Mouse (Mus musculus): ENCODE results near the gene Itpkb. TPM values are rescaled to one million over a fixed set of nuclear protein-coding genes. Genes with fewer than 3 reads are reported as not detected.
"Not testable (repeated sequence)": the region's sequence is repeated elsewhere in the genome, so short reads cannot be mapped to it uniquely, and the experiment has no call there.

Itpkb gene
- polyA plus RNA-seq, 1 experiment from 2014 or later: 17.6 TPM

DNA sequence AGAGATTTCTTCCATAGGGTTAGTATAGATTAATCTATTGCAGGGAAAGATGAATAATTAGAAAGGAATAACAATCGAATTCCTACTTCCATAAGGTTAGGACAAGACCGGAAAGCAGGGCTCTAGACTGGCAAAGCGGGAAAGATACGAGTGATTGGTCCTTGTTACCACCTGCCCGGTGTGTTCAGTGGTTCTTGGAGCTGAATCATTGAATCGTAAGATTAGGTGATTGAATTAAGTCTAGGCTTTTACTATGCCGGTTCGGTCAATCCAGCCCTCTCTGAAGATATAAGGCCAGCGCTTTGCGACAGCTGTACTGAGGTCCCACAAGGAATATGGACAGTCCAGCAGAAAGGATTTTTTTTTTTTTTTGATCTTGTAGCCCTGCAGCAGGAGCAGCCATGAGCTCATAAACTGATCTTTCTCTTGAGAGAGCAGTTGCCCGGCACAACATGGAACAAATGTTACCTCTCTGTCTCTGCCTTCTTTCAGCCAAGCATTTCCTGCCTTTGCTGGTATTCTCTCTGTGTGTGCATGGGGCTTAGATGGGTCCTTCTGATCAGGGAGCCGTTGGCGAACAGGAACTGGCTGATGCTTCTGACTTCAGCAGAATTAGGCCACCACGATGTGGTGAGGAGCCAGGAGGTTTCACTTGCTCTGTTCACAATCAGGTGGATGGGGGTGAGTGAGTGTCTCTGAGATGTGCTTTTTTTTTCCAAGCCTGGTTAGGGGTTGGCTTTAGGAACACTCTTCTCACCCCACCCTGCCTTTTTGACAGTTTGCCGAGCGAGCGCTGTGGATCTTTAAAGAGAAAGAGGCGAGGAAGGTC is 35.9 kb downstream of the Itpkb start:
- DNase-seq (ENCODE audit: low spot score): peak; percentile 84

DNA sequence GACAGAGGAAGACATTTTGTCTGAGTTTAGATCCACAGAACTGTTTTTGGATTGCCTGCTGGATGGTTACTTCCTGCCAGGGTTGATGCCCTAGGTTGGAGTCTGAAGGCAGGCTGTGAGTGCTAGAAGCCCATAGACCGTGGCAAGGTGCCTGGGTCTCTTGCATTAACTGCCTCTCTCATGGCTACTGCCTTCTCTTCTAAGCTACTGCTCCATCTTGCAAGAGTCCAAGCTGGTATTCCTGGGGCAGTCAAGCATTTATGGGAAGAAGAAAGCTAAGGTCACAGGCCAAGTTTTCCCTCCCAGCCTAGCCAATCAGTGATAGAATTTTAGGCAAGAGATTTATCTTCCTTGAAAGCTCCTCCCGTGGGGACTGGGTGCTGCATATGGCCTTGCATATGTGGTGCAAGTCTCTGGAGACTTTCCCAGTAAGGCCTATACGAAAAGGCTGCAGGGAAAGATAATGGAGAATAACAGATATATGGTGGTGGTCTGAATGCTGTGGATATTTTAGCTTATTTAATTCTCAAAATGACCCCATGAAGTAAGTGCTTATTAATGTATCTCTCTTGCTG is 36.8 kb downstream of the Itpkb start:
- peak; percentile 50 for DNase-seq (ENCODE audit: low spot score)

DNA sequence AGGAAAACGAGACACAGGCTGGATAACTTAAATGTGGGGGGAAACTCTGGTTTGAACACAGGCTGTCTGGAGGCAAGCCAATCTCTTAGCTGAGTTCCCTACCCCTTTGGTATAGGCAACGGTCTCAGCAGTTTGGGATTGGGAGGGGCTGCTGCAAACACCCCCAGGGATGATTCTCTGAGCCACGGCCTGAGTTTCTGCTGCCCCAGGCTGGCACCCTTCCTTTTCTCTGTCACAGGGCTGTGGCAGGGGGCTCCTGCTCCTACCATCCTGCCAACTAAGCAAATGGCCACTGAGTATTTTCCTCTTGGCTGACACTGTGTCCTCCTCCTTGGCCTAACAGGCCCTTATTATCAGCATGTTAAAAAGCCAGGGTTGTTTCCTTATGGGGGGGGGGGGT is 37.3 kb downstream of the Itpkb start:
- no peak for DNase-seq (ENCODE audit: low spot score)

- no peak for DNase-seq (ENCODE audit: low spot score)
Measured at GRCm38 (mm10) chr1:180368112-180368511, 37.8 kb downstream of the Itpkb start.

- no peak for DNase-seq (ENCODE audit: low spot score)
Measured at GRCm38 (mm10) chr1:180368646-180369045, 38.4 kb downstream of the Itpkb start.

- no peak for DNase-seq (ENCODE audit: low spot score)
Measured at GRCm38 (mm10) chr1:180370858-180371652, 40.8 kb downstream of the Itpkb start.

DNA sequence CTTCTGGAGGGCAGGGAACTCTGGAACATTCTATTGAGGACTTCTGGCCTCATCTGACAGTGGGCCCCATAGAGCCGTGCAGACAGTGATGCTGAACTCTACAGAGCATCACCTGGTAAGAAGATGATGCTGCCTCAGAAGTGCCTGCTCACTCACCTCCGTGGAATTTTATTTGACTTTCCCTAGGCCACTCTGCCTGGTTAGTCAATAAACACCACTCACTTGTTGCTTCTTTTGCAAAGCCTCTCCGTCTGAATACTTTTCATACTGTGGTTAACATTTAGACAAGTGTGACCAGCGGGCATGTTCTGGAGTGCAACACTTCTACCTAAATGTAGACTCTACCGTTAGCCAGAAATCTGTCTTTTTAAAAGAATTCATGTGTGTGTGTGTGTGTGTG is 42.0 kb downstream of the Itpkb start:
- not testable (repeated sequence) for DNase-seq (ENCODE audit: low spot score)

- DNase-seq (ENCODE audit: low spot score): no peak
Measured at GRCm38 (mm10) chr1:180376598-180376997, 46.3 kb downstream of the Itpkb start.

GRCm38 (mm10) chr1:180379559-180379958 is 49.3 kb downstream of the Itpkb start:
- DNase-seq (ENCODE audit: low spot score): no peak

- no peak for DNase-seq (ENCODE audit: low spot score)
Measured at GRCm38 (mm10) chr1:180382358-180382757, 52.1 kb downstream of the Itpkb start.

- no peak for DNase-seq (ENCODE audit: low spot score)
Measured at GRCm38 (mm10) chr1:180383884-180384283, 53.6 kb downstream of the Itpkb start.

DNA sequence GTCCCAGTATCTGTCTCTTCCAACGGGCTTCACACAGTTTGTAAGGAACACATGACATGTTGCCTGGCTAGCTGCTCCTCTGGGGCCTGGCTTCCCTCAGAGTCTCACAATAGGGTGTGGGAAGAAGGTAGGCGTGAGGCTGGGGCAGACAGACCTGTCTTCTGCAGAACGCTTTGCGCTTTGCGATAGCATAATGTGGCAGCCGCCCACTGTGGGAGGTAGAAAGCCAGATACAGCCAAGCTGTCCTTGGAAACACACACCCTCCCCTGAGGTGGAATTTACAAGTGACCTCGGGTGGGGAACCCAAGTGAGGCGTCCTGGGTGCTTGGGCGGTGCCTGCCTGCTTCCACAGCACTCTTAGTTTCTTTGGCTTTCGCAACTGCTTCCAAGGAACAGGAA is 54.2 kb downstream of the Itpkb start:
- no peak for DNase-seq (ENCODE audit: low spot score)

DNA sequence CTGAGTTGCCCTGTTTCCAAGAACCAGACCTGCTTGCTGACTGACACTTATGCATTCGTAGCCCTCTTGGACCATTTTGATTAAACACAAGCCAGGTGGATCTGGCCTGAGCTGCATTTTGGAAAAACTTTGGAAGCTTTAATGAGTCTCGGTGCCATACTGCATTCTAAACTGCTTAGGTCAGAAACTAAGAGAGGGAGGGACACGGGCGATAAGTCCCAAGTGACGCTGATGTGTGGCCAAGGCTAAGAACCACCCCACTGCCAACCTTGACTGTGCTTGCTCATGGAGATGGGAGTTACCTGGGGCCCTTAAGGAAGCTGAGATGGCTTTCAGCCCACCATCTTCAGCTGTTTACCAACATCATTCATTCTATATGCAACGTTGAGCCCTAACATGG is 55.0 kb downstream of the Itpkb start:
- no peak for DNase-seq (ENCODE audit: low spot score)

GRCm38 (mm10) chr1:180386951-180387749 is 56.9 kb downstream of the Itpkb start:
- DNase-seq (ENCODE audit: low spot score): peak; percentile 97

DNA sequence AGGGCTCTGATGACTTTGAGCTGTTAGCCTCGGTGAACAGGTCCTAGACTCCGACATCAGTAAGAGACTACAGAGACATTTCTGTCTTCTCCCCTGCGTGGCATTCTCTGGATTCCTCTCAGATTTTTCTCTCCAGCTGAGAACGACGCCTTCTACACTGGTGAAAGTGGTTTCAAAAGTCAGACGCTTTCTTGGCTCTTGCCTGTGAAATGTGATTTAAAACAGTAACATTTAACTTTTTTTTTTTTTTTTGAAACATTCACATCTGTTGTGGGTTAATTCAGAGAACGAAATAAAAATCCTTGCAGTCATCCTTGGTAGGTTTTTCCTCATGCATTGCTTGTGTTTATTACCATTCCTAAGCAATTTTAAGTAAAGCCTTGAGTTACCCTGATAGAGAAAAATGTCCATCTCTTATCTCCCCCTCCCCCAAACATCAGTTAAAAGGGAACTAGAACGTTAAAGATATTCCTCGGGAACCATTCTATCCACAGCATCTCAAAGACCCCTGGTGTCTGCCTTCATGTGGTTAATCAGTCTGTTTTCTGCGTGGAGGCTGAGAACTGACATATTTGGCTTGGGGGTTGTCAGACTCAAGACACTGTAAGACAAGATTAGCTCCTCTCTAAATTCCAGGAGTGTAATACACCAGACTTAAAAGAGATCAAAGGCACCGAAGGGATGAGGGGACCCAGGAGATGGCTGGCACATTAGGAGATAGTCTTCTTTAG is 57.6 kb downstream of the Itpkb start:
- DNase-seq (ENCODE audit: low spot score): no peak

DNA sequence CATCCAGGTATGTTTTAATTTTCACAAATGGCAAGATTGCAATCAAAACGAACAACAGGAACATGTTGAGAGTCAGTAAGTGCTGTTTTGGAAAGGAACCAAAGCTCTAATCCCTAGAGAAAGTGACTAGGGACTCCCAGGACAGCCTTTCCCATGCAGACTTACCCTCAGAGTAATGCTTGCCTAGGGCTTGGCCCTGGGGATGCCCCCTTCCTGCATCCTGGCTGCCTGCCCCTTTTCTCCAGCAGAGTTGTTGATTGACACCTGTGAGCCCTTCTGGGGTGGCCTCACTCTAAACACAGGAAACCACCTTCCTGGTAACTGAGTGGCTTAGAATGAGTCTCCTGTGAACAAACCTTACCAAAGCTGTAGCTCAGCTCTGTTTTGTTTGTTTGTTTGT is 58.2 kb downstream of the Itpkb start:
- peak; percentile 78 for DNase-seq (ENCODE audit: low spot score)

- DNase-seq (ENCODE audit: low spot score): not testable (repeated sequence)
Measured at GRCm38 (mm10) chr1:180389213-180389760, 59.0 kb downstream of the Itpkb start.

GRCm38 (mm10) chr1:180390321-180390731 is 60.0 kb downstream of the Itpkb start:
- DNase-seq (ENCODE audit: low spot score): peak; percentile 78

DNA sequence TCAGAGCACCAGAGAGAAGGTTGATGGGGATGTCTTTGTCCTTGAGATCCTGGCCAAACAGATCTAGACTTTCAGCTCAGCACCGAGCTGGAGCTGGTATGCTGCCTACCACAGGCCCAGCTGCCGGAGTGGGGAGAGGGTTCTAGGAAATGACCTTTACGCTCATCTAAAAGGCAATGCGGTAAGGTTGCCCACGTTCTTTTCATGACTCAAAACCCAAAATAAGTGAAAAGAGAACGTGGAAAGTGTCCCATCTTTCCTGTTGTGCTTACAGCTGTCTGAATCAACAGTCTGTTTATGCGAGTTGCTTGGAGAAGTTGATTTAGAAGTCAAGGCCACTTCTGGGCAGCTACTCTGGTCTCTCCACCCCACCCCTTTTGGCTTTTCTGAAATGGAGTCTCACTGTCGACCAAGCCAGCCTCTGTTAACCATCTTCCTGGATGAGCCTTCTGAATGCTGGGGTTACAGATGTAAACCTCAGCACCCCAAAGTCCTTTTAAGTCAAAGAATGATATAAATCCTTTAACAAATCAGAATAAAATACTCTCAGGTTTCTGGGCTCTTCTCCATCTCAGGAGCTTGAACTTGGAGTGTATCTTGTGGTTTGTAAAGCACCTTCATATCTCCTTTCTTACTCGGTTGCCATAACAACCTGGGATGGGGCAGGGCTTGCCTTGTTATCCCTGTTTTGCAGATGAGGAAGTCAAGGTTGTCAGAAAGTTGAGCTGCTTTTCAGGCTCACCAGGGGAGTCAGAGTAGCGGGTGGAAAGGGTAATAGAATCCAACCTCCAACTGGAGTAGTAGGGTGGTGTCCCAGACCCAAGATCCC is 60.7 kb downstream of the Itpkb start:
- no peak for DNase-seq (ENCODE audit: low spot score)
